Mouse (Mus musculus) lung, postnatal 25 days (tissue): ENCODE results near the gene Olfr1442.
A peak's percentile ranks its signal among the peaks of the same experiment; 100 is the strongest.
"Not testable (repeated sequence)": the region's sequence is repeated elsewhere in the genome, so short reads cannot be mapped to it uniquely, and the experiment has no call there.

Experiments
- DNase-seq: peaks from one replicate; pipeline ENCODE4 v3.0.0; 2022; ENCODE audit warnings: low spot score

The Olfr1442 gene

DNA sequence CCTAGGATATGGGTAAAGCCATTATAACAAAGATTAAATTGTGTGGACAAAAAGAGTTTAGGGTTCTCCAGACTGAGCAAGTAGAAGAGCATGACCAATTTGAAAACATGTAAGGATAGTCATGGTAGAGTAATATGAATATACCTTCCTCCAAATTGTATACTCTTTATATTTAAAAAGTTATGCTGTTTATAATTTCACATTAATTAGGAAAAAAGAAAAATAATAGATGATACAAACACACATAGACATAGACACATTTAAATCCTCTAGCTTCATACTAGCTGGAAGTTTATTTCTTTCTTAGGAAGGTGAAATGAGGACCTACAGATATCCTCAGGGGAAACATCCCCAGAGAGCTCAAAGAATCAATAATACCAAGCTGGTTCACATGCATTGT is at the start of gene Olfr1442:
Gene Olfr1442, plus strand, starts transcription at position 301 of the 400 bp plus-strand sequence.
- DNase-seq: no peak

DNA sequence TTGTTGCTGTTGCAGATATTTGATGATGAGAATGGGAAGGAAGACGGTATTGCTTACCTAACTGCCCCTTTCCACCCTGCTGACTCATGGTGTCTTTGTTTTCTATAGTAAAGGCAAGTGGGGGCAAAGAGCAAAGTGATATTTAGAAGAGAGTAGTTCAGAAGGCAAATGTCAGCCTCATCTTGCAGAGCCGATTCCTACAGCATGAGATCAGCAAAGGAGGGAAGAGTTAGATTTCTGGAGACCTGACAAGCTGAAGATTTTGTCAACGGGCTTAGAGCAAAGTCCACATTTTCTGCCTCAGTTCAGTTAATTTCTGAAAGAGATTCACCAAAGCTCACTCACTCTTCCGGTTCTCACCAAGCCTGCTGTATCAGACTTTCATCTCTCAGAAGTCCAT is 37.1 kb upstream of the Olfr1442 start, which contains the start of gene Glyat:
Gene Glyat, plus strand, starts transcription at position 133 of the 400 bp plus-strand sequence.
- DNase-seq: no peak

DNA sequence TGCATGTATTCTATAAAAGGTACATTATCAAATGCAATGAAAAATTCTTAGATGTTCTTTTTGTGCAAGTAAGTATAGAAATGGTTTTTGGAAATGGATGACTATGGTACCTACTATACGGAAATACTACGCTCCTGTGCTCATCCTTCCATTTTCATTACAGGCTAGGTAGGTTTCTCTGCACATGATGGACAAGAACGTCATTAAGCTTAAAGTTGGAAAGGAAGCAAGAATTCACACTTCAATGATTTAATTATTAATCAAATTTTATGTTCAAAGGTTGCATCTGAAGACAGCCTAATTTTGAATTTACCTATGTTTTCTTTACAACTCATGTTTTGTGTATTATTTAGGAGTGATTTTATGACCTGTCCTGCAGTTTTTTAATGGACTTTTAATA is 36.0 kb upstream of the Olfr1442 start:
- no peak for DNase-seq

DNA sequence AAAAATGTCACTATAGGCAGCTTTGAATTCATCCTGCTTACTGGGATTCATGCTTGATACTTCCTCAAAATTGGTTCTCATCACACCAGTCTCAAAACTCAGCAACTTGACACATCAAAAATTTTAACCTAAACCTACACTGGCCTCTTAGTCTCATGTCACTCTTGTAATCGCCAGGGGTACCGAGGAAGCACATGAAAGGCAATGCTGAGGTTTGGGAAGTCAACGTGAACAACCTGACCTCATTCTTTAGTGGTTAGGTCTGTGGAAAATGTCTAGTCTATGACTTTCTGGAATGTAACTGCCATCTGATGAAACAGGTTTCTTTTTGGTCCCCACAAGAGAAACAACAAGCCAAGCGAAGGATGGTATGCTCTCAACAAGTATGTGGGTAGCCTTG is 35.3 kb upstream of the Olfr1442 start:
- DNase-seq: no peak

DNA sequence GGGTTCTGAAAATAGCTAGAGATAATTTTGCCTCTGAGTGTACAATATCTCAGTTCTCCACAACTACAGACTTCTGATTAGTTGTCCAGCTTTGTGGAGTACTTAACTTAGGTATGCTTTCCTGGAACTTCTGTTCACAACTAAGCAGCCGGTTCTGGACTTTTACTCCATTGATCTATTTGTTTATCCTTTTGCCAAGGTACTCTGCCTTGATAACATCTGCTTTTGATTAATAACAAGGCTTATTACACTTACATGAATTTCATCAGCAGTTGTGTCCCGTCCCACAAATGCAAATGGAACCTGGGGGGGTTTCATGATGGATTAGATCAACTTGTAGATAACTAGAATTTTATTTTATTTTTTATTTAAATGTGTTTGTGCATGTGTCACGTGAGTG is 33.4 kb upstream of the Olfr1442 start:
- no peak for DNase-seq

DNA sequence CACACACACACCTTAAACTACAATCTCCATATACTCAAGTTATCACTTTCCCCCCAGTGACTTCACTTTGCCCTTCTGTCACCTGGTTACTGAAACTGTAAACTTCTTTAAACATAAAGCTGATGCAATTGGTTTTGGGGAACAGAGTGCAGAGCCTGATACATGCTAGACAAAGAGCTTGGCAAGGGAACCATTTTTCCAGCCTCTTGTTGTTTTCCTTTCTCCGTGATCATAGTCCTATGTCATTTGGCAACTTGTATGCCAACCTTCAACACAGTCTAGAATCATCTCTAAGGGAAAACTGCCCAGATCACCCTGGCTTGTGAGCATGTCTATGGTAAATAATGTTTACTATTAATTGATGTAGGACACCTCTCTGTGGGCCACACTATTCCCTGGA is 32.2 kb upstream of the Olfr1442 start:
- DNase-seq: no peak

DNA sequence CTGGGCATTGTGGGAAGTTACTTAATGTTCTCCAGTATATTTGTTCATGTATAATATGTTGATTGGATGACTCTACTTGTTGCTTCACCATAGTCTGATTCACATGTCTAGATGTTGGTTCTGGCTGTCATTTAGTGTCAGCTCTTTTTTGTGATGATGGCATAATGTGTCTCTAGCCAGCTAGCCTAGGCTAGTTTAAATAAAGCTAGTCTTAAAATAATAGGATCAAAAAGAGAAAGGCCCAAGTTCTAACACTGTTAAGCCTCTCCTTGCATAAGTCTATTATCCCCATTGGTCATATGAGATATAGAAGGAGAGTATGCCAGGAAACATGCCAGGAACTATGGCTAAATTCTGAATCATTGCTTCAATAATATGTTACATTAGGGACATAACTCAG is 20.7 kb upstream of the Olfr1442 start:
- DNase-seq: no peak

DNA sequence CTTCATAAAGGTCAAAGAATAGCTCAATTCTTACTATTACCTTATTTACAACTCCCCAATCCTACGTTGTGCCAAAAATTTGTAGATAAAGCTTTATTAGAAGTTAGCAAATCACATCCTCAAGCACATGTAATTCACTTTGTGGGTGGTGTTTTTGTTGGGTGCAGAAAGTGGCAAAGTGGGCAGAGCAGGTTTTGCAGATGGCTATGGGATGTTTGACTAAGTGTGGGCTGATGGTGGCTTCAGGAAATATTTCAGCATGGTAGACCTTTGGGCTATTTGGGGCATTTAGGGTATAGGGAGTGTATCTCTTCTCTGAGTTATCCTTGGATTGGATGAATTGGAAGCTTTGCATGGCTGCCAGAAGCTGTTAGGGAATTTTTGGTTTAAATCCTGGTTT is 4.1 kb upstream of the Olfr1442 start:
- no peak for DNase-seq

DNA sequence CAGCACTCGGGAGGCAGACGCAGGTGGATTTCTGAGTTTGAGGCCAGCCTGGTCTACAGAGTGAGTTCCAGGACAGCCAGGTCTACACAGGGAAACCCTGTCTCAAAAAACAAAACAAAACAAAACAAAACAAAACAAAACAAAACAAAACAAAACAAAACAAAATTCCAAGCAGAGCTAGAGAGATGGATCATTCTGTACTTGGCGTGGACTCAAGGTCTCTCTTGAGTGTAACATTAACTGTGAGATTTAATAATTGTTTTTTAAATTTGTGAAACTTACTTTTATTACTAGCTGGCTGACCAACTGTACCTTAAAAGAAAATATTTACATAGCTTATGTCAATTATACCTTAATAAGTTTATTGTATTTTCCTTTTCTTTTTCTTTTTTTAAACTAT is 1.6 kb upstream of the Olfr1442 start:
- DNase-seq: not testable (repeated sequence)

DNA sequence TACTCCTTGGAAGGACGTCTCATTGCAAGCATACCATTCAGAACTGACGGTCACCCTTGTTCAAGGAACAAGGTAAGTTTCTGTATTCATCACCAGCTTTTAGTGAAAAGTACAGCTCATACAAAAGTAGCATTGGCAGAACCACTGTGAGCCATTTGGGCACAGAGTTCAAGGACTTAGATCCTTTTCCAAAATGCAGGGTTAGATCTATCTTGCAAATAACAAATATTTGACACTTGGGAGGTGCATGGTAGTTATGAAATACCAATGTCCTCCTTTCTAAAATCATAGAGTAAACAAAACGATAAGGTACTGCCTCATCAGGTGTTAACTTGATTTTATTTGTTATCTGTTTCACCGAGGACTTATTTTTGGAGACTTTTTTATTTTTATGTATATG is 812 bp downstream of the Olfr1442 start:
- no peak for DNase-seq

DNA sequence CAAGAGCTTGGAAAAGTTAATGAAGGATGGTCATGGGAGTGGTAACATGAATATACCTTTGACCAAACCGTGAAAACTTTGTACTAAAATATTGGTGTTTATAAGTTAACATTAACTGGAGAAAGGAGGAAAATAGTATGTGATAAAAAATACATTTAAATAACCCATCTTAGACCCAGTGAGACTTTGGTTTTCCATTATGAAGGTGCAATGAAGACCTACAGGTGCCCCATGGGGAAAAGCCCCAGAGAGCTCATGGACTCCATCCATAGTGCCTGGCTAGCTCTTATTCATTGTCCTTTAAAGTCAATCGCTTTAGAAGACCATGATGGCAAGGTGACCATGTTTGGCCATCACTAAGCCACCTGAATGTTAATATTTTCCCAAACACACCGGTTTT is 7.6 kb downstream of the Olfr1442 start, which contains the start of gene Olfr1443:
Gene Olfr1443, plus strand, starts transcription at position 301 of the 400 bp plus-strand sequence.
- DNase-seq: no peak

DNA sequence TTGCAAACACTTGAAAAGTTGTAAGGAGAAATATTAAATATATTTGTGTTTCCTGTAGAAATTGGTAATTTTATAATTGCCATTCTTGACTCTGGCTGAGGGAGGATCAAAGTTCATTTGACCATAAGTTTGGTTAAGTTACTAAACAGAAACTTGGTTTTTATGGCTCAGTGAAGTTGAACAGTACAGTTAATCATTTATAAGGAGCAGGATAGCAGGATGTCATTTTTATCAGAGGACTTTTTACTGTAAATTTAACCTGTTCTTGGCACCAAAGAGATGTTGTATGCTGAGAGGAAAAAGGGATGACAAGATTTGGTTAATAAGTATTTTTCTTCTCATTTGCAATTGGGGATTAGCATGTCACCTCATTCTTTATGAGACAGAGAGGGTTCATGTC is 14.4 kb downstream of the Olfr1442 start:
- DNase-seq: no peak

DNA sequence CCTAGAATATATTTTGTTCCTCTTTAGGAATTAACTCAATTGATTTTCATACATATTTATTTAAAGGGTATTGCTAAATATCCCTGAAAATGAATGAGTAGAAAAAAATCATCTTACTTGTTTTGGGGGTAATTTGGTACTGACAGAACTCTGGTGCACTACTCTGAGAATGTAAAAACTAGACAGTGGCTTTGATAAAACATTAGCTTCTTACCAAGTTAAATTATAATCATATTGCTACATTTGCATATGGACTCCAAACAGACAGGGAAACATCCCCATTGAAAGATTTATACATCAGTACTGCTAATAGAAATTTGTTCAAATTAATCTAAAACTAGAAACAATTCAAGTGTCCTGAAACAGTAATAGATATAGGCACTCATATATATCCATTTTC is 15.0 kb downstream of the Olfr1442 start:
- DNase-seq: no peak

DNA sequence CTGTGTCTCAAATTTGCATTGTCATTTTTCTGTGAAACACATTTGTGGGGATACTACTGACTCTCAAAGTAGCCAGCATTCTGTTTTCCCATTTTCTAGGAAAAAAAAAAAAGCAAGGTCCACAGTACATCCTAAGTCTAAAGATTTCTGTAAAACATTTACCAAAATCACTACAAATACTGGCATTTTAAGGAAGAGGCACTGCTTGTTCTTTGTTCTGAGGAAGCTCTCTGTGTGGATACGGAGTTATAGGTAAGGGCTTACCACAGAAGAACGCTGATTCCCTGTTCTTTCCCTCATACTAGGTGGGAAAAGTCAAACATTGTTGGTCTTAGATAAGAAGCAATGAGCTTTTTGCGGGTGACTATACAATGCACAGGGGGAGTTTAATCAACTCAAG is 25.4 kb downstream of the Olfr1442 start, which contains the start of gene Keg1:
Gene Keg1, plus strand, starts transcription at position 197 of the 400 bp plus-strand sequence.
- DNase-seq: no peak

DNA sequence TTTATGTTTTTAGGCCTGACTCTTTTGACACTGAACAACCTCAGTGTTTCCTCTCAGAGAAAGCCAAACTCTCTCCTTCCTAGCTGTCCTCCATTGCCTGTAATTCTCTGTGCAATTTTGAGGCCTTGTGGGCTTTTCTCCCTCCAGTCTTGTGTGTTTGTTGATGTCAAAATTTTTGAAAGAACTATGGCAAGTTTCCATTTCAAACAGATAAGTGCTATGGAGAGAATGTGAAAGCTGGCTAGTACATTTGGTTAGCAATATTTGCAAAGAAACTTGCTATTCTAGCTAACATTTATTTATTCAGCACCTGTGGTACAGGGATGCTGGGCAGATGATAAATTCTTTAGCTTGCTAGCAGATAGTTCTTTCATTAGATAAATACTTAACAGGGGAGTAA is 26.0 kb downstream of the Olfr1442 start:
- no peak for DNase-seq

DNA sequence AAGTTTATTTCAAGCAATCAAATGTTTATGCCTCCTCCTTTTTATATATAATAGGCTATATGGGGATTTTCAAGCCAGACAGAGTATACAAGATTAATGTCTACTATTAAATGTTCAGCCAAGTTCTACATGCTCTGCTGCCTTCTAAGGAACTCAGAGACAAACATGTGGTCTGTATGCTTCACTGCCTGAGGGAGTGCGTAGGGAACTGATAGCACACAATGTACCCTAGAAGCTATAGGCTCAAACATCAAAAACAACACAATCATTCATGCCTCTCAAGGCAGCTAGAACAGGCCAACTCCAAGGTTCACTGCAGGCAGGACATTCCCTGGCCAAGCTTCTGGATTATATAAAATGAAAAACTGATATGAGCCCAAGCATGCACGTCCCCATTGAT is 38.2 kb downstream of the Olfr1442 start:
- no peak for DNase-seq

DNA sequence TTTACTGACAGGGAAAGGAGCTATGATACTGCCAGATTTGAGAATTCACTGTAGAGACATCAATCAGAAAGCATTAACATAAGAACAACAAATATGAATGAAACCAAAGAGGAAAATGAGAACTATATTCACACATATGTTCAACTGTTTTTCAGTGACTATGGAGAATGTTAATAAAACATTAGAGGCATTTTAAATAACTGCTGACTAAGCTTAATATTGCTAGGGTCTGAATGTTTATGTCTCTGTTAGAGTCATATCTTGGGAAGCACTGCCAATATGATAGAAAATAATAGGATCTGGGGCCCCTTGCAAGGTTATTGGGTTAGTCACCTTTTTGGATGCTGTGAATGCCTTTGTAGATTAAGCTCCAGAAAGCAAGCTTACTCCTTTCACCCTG is 38.7 kb downstream of the Olfr1442 start:
- no peak for DNase-seq

DNA sequence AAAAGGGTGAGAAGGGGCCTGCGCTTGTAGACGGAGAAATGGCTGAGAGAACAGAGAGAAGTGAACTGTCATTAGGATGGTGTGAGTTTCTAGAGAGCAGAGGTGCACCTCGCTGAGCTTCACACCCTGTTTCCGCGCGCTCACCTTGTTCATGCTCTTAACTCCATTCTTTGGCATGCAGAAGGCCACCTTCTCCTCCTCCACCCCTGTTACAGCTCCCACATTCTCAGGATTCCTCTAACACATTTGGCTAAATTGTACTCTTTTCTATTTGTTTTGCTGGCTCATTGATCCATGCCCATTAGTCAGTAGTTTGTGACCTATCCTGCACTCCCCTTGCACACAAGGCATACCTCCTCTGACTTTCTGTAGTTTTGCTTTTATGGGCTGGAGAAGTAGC is 49.0 kb downstream of the Olfr1442 start:
- no peak for DNase-seq

DNA sequence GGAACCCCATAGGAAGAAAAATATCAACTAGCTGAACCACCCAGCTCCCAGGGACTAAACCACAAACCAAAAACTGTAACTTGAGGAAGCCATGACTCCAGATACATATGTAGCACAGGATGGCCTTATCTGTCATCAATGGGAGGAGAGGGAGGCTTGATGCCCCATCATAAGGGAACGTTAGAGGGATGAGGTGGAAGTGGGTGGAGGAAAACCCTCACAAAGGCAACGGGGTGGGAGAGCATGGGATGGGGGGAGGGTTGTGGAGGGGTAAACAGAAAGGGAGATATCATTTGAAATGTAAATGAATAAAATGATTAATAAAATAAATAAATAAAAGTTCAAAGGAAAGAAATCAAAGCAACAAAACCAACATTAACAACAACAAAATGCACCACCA is 50.2 kb downstream of the Olfr1442 start:
- DNase-seq: no peak

DNA sequence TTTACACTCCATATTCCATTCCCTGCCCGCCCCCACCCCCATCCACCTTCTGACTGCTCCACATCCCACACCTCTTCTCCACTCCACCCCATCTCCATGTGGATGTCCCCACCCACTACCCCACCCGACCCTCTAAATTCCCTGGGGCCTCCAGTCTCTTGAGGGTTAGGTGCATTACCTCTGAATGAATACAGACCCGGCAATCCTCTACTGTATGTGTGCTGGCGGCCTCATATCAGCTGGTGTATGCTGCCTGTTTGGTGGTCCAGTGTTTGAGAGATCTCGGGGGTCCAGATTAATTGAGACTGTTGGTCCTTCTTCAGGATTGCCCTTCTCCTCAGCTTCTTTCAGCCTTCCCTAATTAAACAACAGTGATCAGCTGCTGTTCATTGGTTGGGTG is 50.7 kb downstream of the Olfr1442 start:
- not testable (repeated sequence) for DNase-seq

DNA sequence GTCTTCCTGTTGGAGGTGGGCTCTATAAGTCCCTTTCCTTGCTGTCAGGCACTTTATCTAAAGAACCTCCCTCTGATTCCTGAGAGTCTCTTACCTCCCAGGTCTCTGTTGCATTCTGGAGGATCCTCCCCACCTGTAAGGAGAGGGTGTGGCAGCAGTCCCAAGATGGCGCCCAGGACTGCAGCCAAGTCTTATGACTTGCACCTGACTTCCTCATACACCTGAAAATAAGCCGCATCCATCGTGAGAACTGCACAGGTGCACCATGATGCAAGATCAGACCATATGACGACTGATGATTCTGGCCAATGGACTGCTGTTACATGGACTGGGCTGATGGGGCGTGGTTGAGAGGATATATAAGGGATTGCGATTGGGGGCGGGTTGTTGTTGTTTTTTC is 51.4 kb downstream of the Olfr1442 start:
- not testable (repeated sequence) for DNase-seq

DNA sequence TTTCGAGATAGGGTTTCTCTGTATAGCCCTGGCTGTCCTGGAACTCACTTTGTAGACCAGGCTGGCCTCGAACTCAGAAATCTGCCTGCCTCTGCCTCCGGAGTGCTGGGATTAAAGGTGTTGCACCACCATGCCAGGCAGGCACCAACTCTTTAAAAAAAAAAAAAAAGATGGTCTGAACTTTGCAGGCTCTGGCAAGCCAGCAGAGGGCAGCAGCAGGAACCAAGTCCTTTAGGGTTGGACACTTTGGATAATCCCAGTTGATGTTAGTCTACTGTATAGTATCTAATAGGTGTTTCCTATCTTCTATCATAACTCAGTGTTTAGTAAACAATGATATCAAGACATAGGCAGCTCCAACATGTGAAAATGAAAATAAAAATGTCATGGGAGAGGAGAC is 52.1 kb downstream of the Olfr1442 start:
- peak; percentile 41 for DNase-seq

DNA sequence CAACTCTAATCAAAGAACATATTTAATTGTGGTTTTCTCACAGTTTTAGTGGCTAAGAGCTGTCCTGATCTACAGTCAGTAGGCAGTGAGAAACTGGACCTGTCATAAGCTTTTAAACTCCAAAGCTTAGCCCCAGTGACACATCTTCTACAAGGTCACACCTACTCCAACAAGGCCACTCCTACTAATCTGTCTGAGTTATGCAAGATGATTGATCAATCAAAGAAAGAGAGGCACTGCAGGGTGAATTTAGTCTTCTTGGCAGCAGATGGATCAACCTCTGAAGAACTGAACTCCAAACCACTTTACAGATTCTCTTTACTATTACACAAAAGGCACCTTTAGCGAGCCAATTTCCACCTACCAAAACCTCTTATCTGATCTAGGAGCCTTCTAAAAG is 55.6 kb downstream of the Olfr1442 start:
- no peak for DNase-seq
